Mouse (Mus musculus) ovary, adult 18-20 months (tissue): ENCODE data around the gene Olfr1441.
A peak's percentile ranks its signal among the peaks of the same experiment; 100 is the strongest.

Experiments
- DNase-seq: peaks from one replicate; pipeline ENCODE4 v3.0.0; 2022; ENCODE audit warnings: low spot score, mixed read lengths

Gene Olfr1441

GRCm38 (mm10) chr19:12417361-12417760 lies at the start of gene Olfr1441:
Gene Olfr1441 (plus strand): TSS chr19:12417433.
- no peak for DNase-seq

GRCm38 (mm10) chr19:12373004-12373403 lies 44.2 kb upstream of the Olfr1441 start:
- no peak for DNase-seq

- DNase-seq, result no peak
Observed at GRCm38 (mm10) chr19:12374465-12375025, 42.7 kb upstream of the Olfr1441 start.

GRCm38 (mm10) chr19:12386979-12387378 lies 30.3 kb upstream of the Olfr1441 start, which contains the start of gene Olfr1440:
Gene Olfr1440 (plus strand): TSS chr19:12387279.
- DNase-seq, result no peak

GRCm38 (mm10) chr19:12413737-12414136 lies 3.5 kb upstream of the Olfr1441 start:
- no peak for DNase-seq

GRCm38 (mm10) chr19:12418312-12418711 lies 1.1 kb downstream of the Olfr1441 start:
- DNase-seq, result no peak

- no peak for DNase-seq
Observed at GRCm38 (mm10) chr19:12420555-12420954, 3.3 kb downstream of the Olfr1441 start.

- no peak for DNase-seq
Observed at GRCm38 (mm10) chr19:12421680-12422079, 4.4 kb downstream of the Olfr1441 start.

- DNase-seq, result no peak
Observed at GRCm38 (mm10) chr19:12427101-12427500, 9.9 kb downstream of the Olfr1441 start.

GRCm38 (mm10) chr19:12427605-12428004 lies 10.4 kb downstream of the Olfr1441 start, which contains the start of gene Pfpl:
Gene Pfpl (plus strand): TSS chr19:12427905.
- DNase-seq, result no peak

- DNase-seq, result peak; percentile 13
Observed at GRCm38 (mm10) chr19:12433033-12433432, 15.8 kb downstream of the Olfr1441 start.

GRCm38 (mm10) chr19:12435011-12435416 lies 17.8 kb downstream of the Olfr1441 start:
- no peak for DNase-seq

- no peak for DNase-seq
Observed at GRCm38 (mm10) chr19:12435750-12436524, 18.7 kb downstream of the Olfr1441 start.

- no peak for DNase-seq
Observed at GRCm38 (mm10) chr19:12439581-12439980, 22.3 kb downstream of the Olfr1441 start.

- DNase-seq, result no peak
Observed at GRCm38 (mm10) chr19:12440103-12440725, 23.0 kb downstream of the Olfr1441 start.

GRCm38 (mm10) chr19:12442560-12442959 lies 25.3 kb downstream of the Olfr1441 start:
- DNase-seq, result no peak

- DNase-seq, result no peak
Observed at GRCm38 (mm10) chr19:12445014-12445413, 27.8 kb downstream of the Olfr1441 start.

- no peak for DNase-seq
Observed at GRCm38 (mm10) chr19:12457401-12458066, 40.3 kb downstream of the Olfr1441 start.

GRCm38 (mm10) chr19:12459516-12459915 lies 42.3 kb downstream of the Olfr1441 start:
- no peak for DNase-seq

- DNase-seq, result no peak
Observed at GRCm38 (mm10) chr19:12460282-12461249, 43.3 kb downstream of the Olfr1441 start, which contains the start of gene Mpeg1. Gene Mpeg1 (plus strand): TSS chr19:12460779.
